Mouse (Mus musculus) MEL (cell line): ENCODE results near the gene Eef1a2. TPM values are rescaled to one million over a fixed set of nuclear protein-coding genes. Genes with fewer than 3 reads are reported as not detected.
A peak's percentile ranks its signal among the peaks of the same experiment; 100 is the strongest.

ENCODE experiments used
- DNase-seq: peaks from one replicate; pipeline ENCODE4 v3.0.0; 2011; ENCODE audit warnings: low read depth, low spot score
- H3K27ac ChIP-seq: 2 replicates; pipeline ENCODE4 v1.5.1; 2012; ENCODE audit warnings: low read depth, mild to moderate bottlenecking, control low read depth, low read length, moderate library complexity; ENCODE audit not compliant: control insufficient read depth
- H3K27me3 ChIP-seq, 2 experiments: fragments of 150-350 bp in 1 of 2; sonication (generic) in 1 of 2; 2 replicates each; pipeline ENCODE4 v1.6.1; 2012; ENCODE audit warnings: low read length in 2 of 2, mild to moderate bottlenecking in 2 of 2, improper control_type of control experiment in 1 of 2, moderate library complexity in 1 of 2; ENCODE audit not compliant: insufficient read depth in 2 of 2, control insufficient read depth in 1 of 2
- H3K36me3 ChIP-seq, 2 experiments: 2 replicates each; pipeline ENCODE4 v1.6.1; 2012 to 2014; ENCODE audit warnings: low read length in 2 of 2, improper control_type of control experiment in 1 of 2, inconsistent platforms in 1 of 2, mild to moderate bottlenecking in 1 of 2; ENCODE audit not compliant: insufficient read depth in 2 of 2, control insufficient read depth in 1 of 2
- H3K4me1 ChIP-seq, 2 experiments: fragments of 150-350 bp in 1 of 2; sonication (generic) in 1 of 2; 2 replicates each; pipeline ENCODE4 v1.6.1; 2012; ENCODE audit warnings: low read length in 2 of 2, improper control_type of control experiment in 1 of 2, mild to moderate bottlenecking in 1 of 2; ENCODE audit not compliant: insufficient read depth in 2 of 2, control insufficient read depth in 1 of 2
- H3K4me3 ChIP-seq, 2 experiments: fragments of 150-350 bp in 1 of 2; sonication (generic) in 1 of 2; 2 replicates each; pipeline ENCODE4 v1.5.1; 2012; ENCODE audit warnings: low read depth in 2 of 2, low read length in 2 of 2, mild to moderate bottlenecking in 2 of 2, moderate library complexity in 2 of 2, control low read depth in 1 of 2, improper control_type of control experiment in 1 of 2; ENCODE audit not compliant: control insufficient read depth in 1 of 2, insufficient read depth in 1 of 2
- H3K79me2 ChIP-seq: 2 replicates; pipeline ENCODE4 v1.6.1; 2012; ENCODE audit warnings: mild to moderate bottlenecking, low read length, moderate library complexity; ENCODE audit not compliant: control insufficient read depth, poor library complexity, insufficient read depth
- H3K9ac ChIP-seq: 2 replicates; pipeline ENCODE4 v1.6.1; 2012; ENCODE audit warnings: low read depth, mild to moderate bottlenecking, control low read depth, low read length, moderate library complexity; ENCODE audit not compliant: control insufficient read depth, poor library complexity, severe bottlenecking
- H3K9me3 ChIP-seq: fragments of 150-350 bp; sonication (generic); replicated peaks from 2 replicates; pipeline ENCODE4 v1.6.1; 2012; ENCODE audit warnings: mild to moderate bottlenecking, low read length, improper control_type of control experiment, moderate library complexity; ENCODE audit not compliant: insufficient read depth
- CTCF ChIP-seq, 3 experiments: IDR thresholded peaks in 2 of 3; conservative IDR thresholded peaks in 1 of 3; 2 replicates each; pipeline ENCODE4 v1.5.1; 2011 to 2012; ENCODE audit warnings: low read length in 3 of 3, low read depth in 2 of 3, mild to moderate bottlenecking in 2 of 3, improper control_type of control experiment in 1 of 3, inconsistent platforms in 1 of 3, mixed read lengths in 1 of 3, moderate library complexity in 1 of 3; ENCODE audit not compliant: control insufficient read depth in 1 of 3, insufficient read depth in 1 of 3, poor library complexity in 1 of 3, severe bottlenecking in 1 of 3
- GATA1 ChIP-seq: IDR thresholded peaks from 2 replicates; pipeline ENCODE4 v1.6.1; 2011; ENCODE audit warnings: low read depth, low read length, improper control_type of control experiment
- HCFC1 ChIP-seq: IDR thresholded peaks from 2 replicates; pipeline ENCODE4 v1.6.1; 2012; ENCODE audit warnings: low read depth, mild to moderate bottlenecking, inconsistent platforms, low read length, improper control_type of control experiment, moderate library complexity
- JUND ChIP-seq: IDR thresholded peaks from 2 replicates; pipeline ENCODE4 v1.6.1; 2011; ENCODE audit warnings: low read depth, mild to moderate bottlenecking, improper control_type of control experiment, low read length
- MAFK ChIP-seq: IDR thresholded peaks from 2 replicates; pipeline ENCODE4 v1.6.1; 2011; ENCODE audit warnings: low read depth, mild to moderate bottlenecking, low read length, improper control_type of control experiment, borderline replicate concordance
- MAX ChIP-seq: IDR thresholded peaks from 2 replicates; pipeline ENCODE4 v1.6.1; 2011; ENCODE audit warnings: low read length, improper control_type of control experiment
- MEF2A ChIP-seq: IDR thresholded peaks from 2 replicates; pipeline ENCODE4 v1.6.1; 2014; ENCODE audit warnings: low read depth, mild to moderate bottlenecking, inconsistent platforms, low read length, improper control_type of control experiment; ENCODE audit not compliant: poor library complexity, insufficient replicate concordance, severe bottlenecking; ENCODE audit errors: extremely low read depth
- MXI1 ChIP-seq: IDR thresholded peaks from 2 replicates; pipeline ENCODE4 v1.6.1; 2011; ENCODE audit warnings: mild to moderate bottlenecking, low read depth, low read length, improper control_type of control experiment
- MYC ChIP-seq: IDR thresholded peaks from 2 replicates; pipeline ENCODE4 v1.6.1; 2011; ENCODE audit warnings: low read depth, mild to moderate bottlenecking, low read length, improper control_type of control experiment, moderate library complexity
- NRF1 ChIP-seq: IDR thresholded peaks from 2 replicates; pipeline ENCODE4 v1.6.1; 2014; ENCODE audit warnings: low read depth, mild to moderate bottlenecking, inconsistent platforms, low read length, improper control_type of control experiment, moderate library complexity; ENCODE audit not compliant: poor library complexity, insufficient read depth, severe bottlenecking
- POLR2AphosphoS2 ChIP-seq: IDR thresholded peaks from 2 replicates; pipeline ENCODE4 v1.6.1; 2011; ENCODE audit warnings: low read length, improper control_type of control experiment
- RAD21 ChIP-seq: IDR thresholded peaks from 2 replicates; pipeline ENCODE4 v1.6.1; 2011; ENCODE audit warnings: mild to moderate bottlenecking, low read depth, low read length, improper control_type of control experiment
- RCOR1 ChIP-seq: IDR thresholded peaks from 2 replicates; pipeline ENCODE4 v1.6.1; 2012; ENCODE audit warnings: low read depth, mild to moderate bottlenecking, inconsistent platforms, low read length, improper control_type of control experiment
- TAL1 ChIP-seq: IDR thresholded peaks from 2 replicates; pipeline ENCODE4 v1.6.1; 2012; ENCODE audit warnings: mild to moderate bottlenecking, inconsistent platforms, low read length, moderate library complexity, mixed read lengths
- USF2 ChIP-seq, 2 experiments: IDR thresholded peaks; 2 replicates each; pipeline ENCODE4 v1.6.1; 2011 to 2012; ENCODE audit warnings: improper control_type of control experiment in 2 of 2, low read length in 2 of 2, borderline replicate concordance in 1 of 2, inconsistent platforms in 1 of 2, low read depth in 1 of 2, mild to moderate bottlenecking in 1 of 2; ENCODE audit not compliant: insufficient read depth in 1 of 2
- ZC3H11A ChIP-seq: IDR thresholded peaks from 2 replicates; pipeline ENCODE4 v1.6.1; 2012; ENCODE audit warnings: low read depth, mild to moderate bottlenecking, inconsistent platforms, low read length, improper control_type of control experiment
- ZKSCAN1 ChIP-seq: IDR thresholded peaks from 2 replicates; pipeline ENCODE4 v1.6.1; 2012; ENCODE audit warnings: low read depth, mild to moderate bottlenecking, inconsistent platforms, low read length, improper control_type of control experiment, moderate library complexity
- ZMIZ1 ChIP-seq: IDR thresholded peaks from 2 replicates; pipeline ENCODE4 v1.6.1; 2012; ENCODE audit warnings: low read depth, mild to moderate bottlenecking, inconsistent platforms, low read length, improper control_type of control experiment, moderate library complexity
- polyA plus RNA-seq, 2 experiments: library from polyadenylated mRNA; stranded (reverse) in 1 of 2; unstranded in 1 of 2; fragments of >175 nt in 1 of 2; fragments of >200 nt in 1 of 2; gene quantifications; 2 replicates each; pipeline versions ENCODE4 v1.2.1 to v1.2.4; 2012; ENCODE audit warnings: low replicate concordance in 2 of 2, low read depth in 1 of 2; ENCODE audit not compliant: insufficient read length in 2 of 2, insufficient read depth in 1 of 2, missing spikeins in 1 of 2
- total RNA-seq: library from RNA; depleted of rRNA; stranded (reverse); fragments of 300-350 nt; gene quantifications from 2 replicates; pipeline ENCODE4 v1.2.3, GENCODE M21; 2012

Gene Eef1a2
- total and polyA plus RNA-seq, 3 experiments: not detected

DNA sequence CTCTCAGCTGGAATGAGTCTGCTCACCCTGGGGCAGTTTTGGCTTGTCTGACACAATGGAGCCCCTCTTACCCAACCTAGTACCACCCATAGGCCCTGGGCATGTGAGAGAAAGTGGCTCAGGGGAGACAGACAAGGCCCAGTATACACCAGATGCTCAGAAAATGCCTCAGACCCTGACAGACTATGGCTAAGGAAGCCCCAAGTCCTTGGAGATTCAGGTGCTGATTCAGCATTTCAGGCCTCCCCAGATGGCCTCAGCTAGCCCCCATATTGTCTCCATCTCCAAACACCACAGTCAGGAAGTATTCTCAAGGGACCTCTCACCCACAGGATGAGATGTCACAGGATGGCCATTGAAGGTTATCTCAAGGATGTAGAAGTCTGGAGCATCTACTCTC lies 34.2 kb downstream of the Eef1a2 start:
- H3K4me1 ChIP-seq: no peaks in the 10 kb centered on the region
- H3K9me3 ChIP-seq: no peaks in the 10 kb centered on the region
- H3K36me3 ChIP-seq: no peaks in the 10 kb centered on the region
- TF ChIP-seq USF2 (IDR thresholded peaks at IDR 0.05; ENCODE audit: borderline replicate concordance in 1 of 2, insufficient read depth in 1 of 2, low read depth in 1 of 2, low read length in 2 of 2): no peak
- TF ChIP-seq MAX: no peak
- TF ChIP-seq ZC3H11A: no peak
- TF ChIP-seq RCOR1: no peak
- TF ChIP-seq MEF2A: no peak
- no peak for TF ChIP-seq RAD21
- TF ChIP-seq MAFK: 0 out of 2 replicates have a peak, but pooled peaks have one; percentile 21
- TF ChIP-seq HCFC1: no peak
- DNase-seq: no peak
- no peak overlapping the region for H3K27ac ChIP-seq
- no peak overlapping the region for H3K9ac ChIP-seq
- H3K27me3 ChIP-seq: peaks cover 0 to 5% of the 10 kb centered on the region in 2 experiments; a peak in 2 of 4 replicates
- H3K79me2 ChIP-seq: no peaks in the 10 kb centered on the region
- no peak overlapping the region for H3K4me3 ChIP-seq

DNA sequence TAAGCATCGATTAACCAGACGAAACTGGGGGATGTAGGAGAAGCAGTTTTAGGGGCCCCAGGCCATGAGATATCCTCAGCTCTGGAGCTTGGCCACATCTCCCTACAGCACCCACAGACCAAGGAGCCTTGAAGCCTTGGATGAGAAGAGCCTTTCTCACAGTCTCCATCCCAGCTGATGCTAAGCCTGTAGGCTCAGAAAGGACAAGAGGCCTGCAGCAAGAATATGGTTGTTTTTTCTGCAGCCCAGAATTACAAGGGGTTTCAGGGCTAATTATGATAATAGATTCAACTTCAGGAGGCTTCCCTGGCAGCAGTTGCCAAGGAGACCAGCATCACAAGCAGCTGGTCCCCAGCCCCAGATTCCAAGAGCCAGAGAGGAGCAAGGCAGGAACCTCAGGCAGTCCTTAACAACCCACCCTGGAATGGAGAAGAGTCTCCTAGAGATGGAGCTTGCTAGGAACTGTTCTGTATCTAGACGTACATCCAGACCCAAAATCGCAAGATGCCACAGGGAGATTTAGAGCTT lies 35.8 kb downstream of the Eef1a2 start:
- Histone ChIP-seq H3K27ac (no peak overlapping the region), H3K27me3 (peaks cover 3 to 7% of the 10 kb centered on the region in 2 experiments; a peak in 3 of 4 replicates), H3K9me3 (no peaks in the 10 kb centered on the region), H3K9ac (no peak overlapping the region), H3K4me1 (no peaks in the 10 kb centered on the region), H3K4me3 (no peak overlapping the region), H3K36me3 (no peaks in the 10 kb centered on the region), H3K79me2 (no peaks in the 10 kb centered on the region)
- TF ChIP-seq GATA1 (no peak), JUND (no peak), ZMIZ1 (no peak), TAL1 (no peak), ZKSCAN1 (no peak), MEF2A (no peak), POLR2AphosphoS2 (no peak), MXI1 (no peak), MAFK (no peak), RAD21 (no peak), RCOR1 (no peak), MYC (no peak), CTCF (IDR thresholded peaks at IDR 0.05 in 2 of 3, conservative IDR thresholded peaks at IDR 0.05 in 1 of 3; ENCODE audit: control insufficient read depth in 1 of 3, insufficient read depth in 1 of 3, low read depth in 2 of 3, low read length in 3 of 3, poor library complexity in 1 of 3, severe bottlenecking in 1 of 3) (no peak), MAX (no peak), NRF1 (no peak)
- DNase-seq: no peak
